Mouse (Mus musculus) CH12.LX (cell line): ENCODE measurements around the gene Jag2. TPM values are rescaled to one million over a fixed set of nuclear protein-coding genes. Genes with fewer than 3 reads are reported as not detected.

Experiments used
- DNase-seq: peaks from one replicate; pipeline ENCODE4 v3.0.0-alpha.2; 2013; ENCODE audit errors: extremely low read depth
- H3K27ac ChIP-seq: 2 replicates; pipeline ENCODE4 v1.5.1; 2012; ENCODE audit warnings: low read depth, mild to moderate bottlenecking, control low read depth, moderate library complexity; ENCODE audit not compliant: insufficient read depth
- H3K27me3 ChIP-seq: replicated peaks from 2 replicates; pipeline ENCODE3; 2012; ENCODE audit warnings: inconsistent platforms
- H3K36me3 ChIP-seq, 2 experiments: replicated peaks in 1 of 2; 2 replicates each; pipeline versions ENCODE3 to v1.6.1; 2012; ENCODE audit warnings: inconsistent platforms in 1 of 2, low read length in 1 of 2, mild to moderate bottlenecking in 1 of 2, mixed read lengths in 1 of 2, moderate library complexity in 1 of 2; ENCODE audit not compliant: control insufficient read depth in 1 of 2, insufficient read depth in 1 of 2
- H3K4me1 ChIP-seq, 2 experiments: 2 replicates each; pipeline ENCODE4 v1.6.1; 2012; ENCODE audit warnings: inconsistent platforms in 1 of 2, moderate library complexity in 1 of 2; ENCODE audit not compliant: insufficient read depth in 2 of 2, control insufficient read depth in 1 of 2
- H3K4me2 ChIP-seq: 2 replicates; pipeline ENCODE4 v1.6.1; 2012; ENCODE audit warnings: low read depth, mild to moderate bottlenecking, control low read depth; ENCODE audit not compliant: poor library complexity, insufficient read depth, severe bottlenecking
- H3K4me3 ChIP-seq, 3 experiments: fragments of 150-350 bp in 1 of 3; sonication (generic) in 1 of 3; replicated peaks in 1 of 3; 2 replicates each; pipeline versions ENCODE3 to v1.5.1; 2011 to 2012; ENCODE audit warnings: low read depth in 2 of 3, low read length in 2 of 3, mild to moderate bottlenecking in 2 of 3, moderate library complexity in 2 of 3, control low read depth in 1 of 3, improper control_type of control experiment in 1 of 3, inconsistent platforms in 1 of 3, mixed read lengths in 1 of 3; ENCODE audit not compliant: poor library complexity in 1 of 3
- H3K79me2 ChIP-seq: replicated peaks from 2 replicates; pipeline ENCODE4 v1.6.1; 2012; ENCODE audit warnings: mild to moderate bottlenecking, moderate library complexity; ENCODE audit not compliant: control insufficient read depth, poor library complexity, insufficient read depth, severe bottlenecking; ENCODE audit errors: extremely low read depth
- H3K9ac ChIP-seq: 2 replicates; pipeline ENCODE4 v1.6.1; 2012; ENCODE audit warnings: low read depth, mild to moderate bottlenecking, control low read depth, moderate library complexity; ENCODE audit not compliant: insufficient read depth
- H3K9me3 ChIP-seq: replicated peaks from 2 replicates; pipeline ENCODE3; 2012; ENCODE audit warnings: low read length, inconsistent platforms, mixed read lengths
- BHLHE40 ChIP-seq: IDR thresholded peaks from 2 replicates; pipeline ENCODE4 v1.6.1; 2011; ENCODE audit warnings: mild to moderate bottlenecking, low read depth, low read length, improper control_type of control experiment
- CHD2 ChIP-seq: IDR thresholded peaks from 2 replicates; pipeline ENCODE4 v1.6.1; 2011; ENCODE audit warnings: low read length, improper control_type of control experiment
- CTCF ChIP-seq, 2 experiments: IDR thresholded peaks in 1 of 2; conservative IDR thresholded peaks in 1 of 2; 2 replicates each; pipeline ENCODE4 v1.5.1; 2011 to 2012; ENCODE audit warnings: low read depth in 2 of 2, low read length in 2 of 2, improper control_type of control experiment in 1 of 2, inconsistent platforms in 1 of 2, mild to moderate bottlenecking in 1 of 2, moderate library complexity in 1 of 2
- ELF1 ChIP-seq: IDR thresholded peaks from 2 replicates; pipeline ENCODE4 v1.6.1; 2014; ENCODE audit warnings: low read depth, mild to moderate bottlenecking, inconsistent platforms, low read length, improper control_type of control experiment
- EP300 ChIP-seq: IDR thresholded peaks from 2 replicates; pipeline ENCODE4 v1.6.1; 2011; ENCODE audit warnings: low read length, improper control_type of control experiment
- ETS1 ChIP-seq: conservative IDR thresholded peaks from 2 replicates; pipeline ENCODE4 v1.6.1; 2012; ENCODE audit warnings: low read depth, mild to moderate bottlenecking, inconsistent platforms, low read length, improper control_type of control experiment, moderate library complexity
- IRF4 ChIP-seq: IDR thresholded peaks from 2 replicates; pipeline ENCODE4 v1.6.1; 2014; ENCODE audit warnings: low read depth, mild to moderate bottlenecking, inconsistent platforms, low read length, improper control_type of control experiment
- JUND ChIP-seq: conservative IDR thresholded peaks from 2 replicates; pipeline ENCODE4 v1.6.1; 2011; ENCODE audit warnings: low read depth, low read length, improper control_type of control experiment
- MAFK ChIP-seq: IDR thresholded peaks from 2 replicates; pipeline ENCODE4 v1.6.1; 2011; ENCODE audit warnings: low read length, improper control_type of control experiment; ENCODE audit not compliant: insufficient replicate concordance
- MAX ChIP-seq: IDR thresholded peaks from 2 replicates; pipeline ENCODE4 v1.6.1; 2011; ENCODE audit warnings: low read length, improper control_type of control experiment
- MAZ ChIP-seq: IDR thresholded peaks from 2 replicates; pipeline ENCODE4 v1.6.1; 2012; ENCODE audit warnings: low read depth, mild to moderate bottlenecking, inconsistent platforms, low read length, improper control_type of control experiment, moderate library complexity
- MEF2A ChIP-seq: IDR thresholded peaks from 2 replicates; pipeline ENCODE4 v1.6.1; 2014; ENCODE audit warnings: low read depth, mild to moderate bottlenecking, inconsistent platforms, low read length, improper control_type of control experiment, borderline replicate concordance
- MXI1 ChIP-seq: IDR thresholded peaks from 2 replicates; pipeline ENCODE4 v1.6.1; 2011; ENCODE audit warnings: mild to moderate bottlenecking, low read depth, low read length, improper control_type of control experiment
- MYC ChIP-seq: IDR thresholded peaks from 2 replicates; pipeline ENCODE4 v1.6.1; 2011; ENCODE audit warnings: low read depth, mild to moderate bottlenecking, improper control_type of control experiment, low read length
- NELFE ChIP-seq: IDR thresholded peaks from 2 replicates; pipeline ENCODE4 v1.6.1; 2011; ENCODE audit warnings: low read depth, low read length, improper control_type of control experiment
- RCOR1 ChIP-seq: conservative IDR thresholded peaks from 2 replicates; pipeline ENCODE4 v1.6.1; 2012; ENCODE audit warnings: low read depth, mild to moderate bottlenecking, inconsistent platforms, low read length, improper control_type of control experiment
- TCF12 ChIP-seq: IDR thresholded peaks from 2 replicates; pipeline ENCODE4 v1.6.1; 2014; ENCODE audit warnings: low read depth, mild to moderate bottlenecking, inconsistent platforms, low read length, improper control_type of control experiment
- ZKSCAN1 ChIP-seq: IDR thresholded peaks from 2 replicates; pipeline ENCODE4 v1.6.1; 2012; ENCODE audit warnings: low read depth, inconsistent platforms, low read length, improper control_type of control experiment, borderline replicate concordance
- ZMIZ1 ChIP-seq: IDR thresholded peaks from 2 replicates; pipeline ENCODE4 v1.6.1; 2012; ENCODE audit warnings: low read depth, mild to moderate bottlenecking, inconsistent platforms, low read length, improper control_type of control experiment
- dilution Hi-C: fragments of 300-500 bp; cut with MboI; formaldehyde crosslinking; loops from 2 replicates; pipeline ENCODE4 v1.14.3; 2020; ENCODE audit warnings: low sequenced_read_pairs; ENCODE audit not compliant: extremely low pct_unique_long_range_greater_than_20kb, extremely low pct_ligation_motif_present
- in situ Hi-C: fragments of 300-500 bp; cut with MboI; formaldehyde crosslinking; loops from 3 replicates; pipeline ENCODE4 v1.14.3; 2019; ENCODE audit warnings: low sequenced_read_pairs, low pct_ligation_motif_present, low pct_unique_long_range_greater_than_20kb, mixed read lengths
- polyA plus RNA-seq: library from polyadenylated mRNA; unstranded; fragments of >175 nt; gene quantifications from 2 replicates; pipeline ENCODE4 v1.2.1, GENCODE M21; 2012; ENCODE audit warnings: low read depth; ENCODE audit not compliant: insufficient read length
- total RNA-seq, 2 experiments: library from RNA; depleted of rRNA; stranded (reverse); fragments of 300-350 nt in 1 of 2; fragments of >200 nt in 1 of 2; gene quantifications; 2 replicates each; pipeline ENCODE4 v1.2.3; 2012 to 2014

The Jag2 gene
- total and polyA plus RNA-seq, 3 experiments: 0.34 to 7.6 (median 0.59) TPM

GRCm38 (mm10) chr12:112859930-112860329 is 69.6 kb downstream of the Jag2 start:
- Histone ChIP-seq H3K36me3 (peaks cover 29 to 55% of the 10 kb centered on the region in 2 experiments), H3K4me1 (peaks cover 27 to 53% of the 10 kb centered on the region in 2 experiments), H3K27ac (peak overlapping the region; percentile 74)

GRCm38 (mm10) chr12:112858581-112859336 is 70.8 kb downstream of the Jag2 start:
- peak overlapping the region; percentile 95 for H3K9ac ChIP-seq
- in situ Hi-C loops: loop anchor here (10.0 kb wide), 1 partner anchor 204 kb away; no protein-coding TSS in a partner anchor
- H3K9me3 ChIP-seq: no peaks in the 10 kb centered on the region
- peak overlapping the region; percentile 80 to 99 (median 94) for H3K4me3 ChIP-seq
- DNase-seq: no peak
- no peak for TF ChIP-seq NELFE
- TF ChIP-seq ZMIZ1: no peak
- no peak for TF ChIP-seq JUND
- no peak for TF ChIP-seq MAX
- no peak for TF ChIP-seq ZKSCAN1
- no peak for TF ChIP-seq CTCF (conservative IDR thresholded peaks at IDR 0.05 in 1 of 2, IDR thresholded peaks at IDR 0.05 in 1 of 2; ENCODE audit: low read depth in 2 of 2, low read length in 2 of 2)
- no peak for TF ChIP-seq RCOR1
- TF ChIP-seq MXI1: peak; percentile 37; the same call in 1 of the 2 replicates
- no peak for TF ChIP-seq IRF4
- peaks cover 40 to 60% of the 10 kb centered on the region in 2 experiments for H3K36me3 ChIP-seq
- no peaks in the 10 kb centered on the region for H3K27me3 ChIP-seq
- H3K79me2 ChIP-seq: peaks cover 67% of the 10 kb centered on the region
- dilution Hi-C loops: no loop called here
- H3K27ac ChIP-seq: peak overlapping the region; percentile 57
- H3K4me2 ChIP-seq: peak overlapping the region; percentile 73
- H3K4me1 ChIP-seq: peaks cover 23 to 48% of the 10 kb centered on the region in 2 experiments

More at GRCm38 (mm10) chr12:112859930-112860329, 69.6 kb downstream of the Jag2 start:
- H3K4me2 ChIP-seq: peak overlapping the region; percentile 73
- peak overlapping the region; percentile 95 for H3K9ac ChIP-seq
- H3K79me2 ChIP-seq: peaks cover 62% of the 10 kb centered on the region
- DNase-seq: peak; percentile 64
- H3K9me3 ChIP-seq: no peaks in the 10 kb centered on the region
- dilution Hi-C loops: no loop called here
- H3K27me3 ChIP-seq: no peaks in the 10 kb centered on the region
- TF ChIP-seq ELF1: no peak
- TF ChIP-seq CHD2: peak; percentile 79
- TF ChIP-seq EP300: peak; percentile 43; the same call in 1 of the 2 replicates
- no peak for TF ChIP-seq MAZ
- peak; percentile 62 for TF ChIP-seq JUND
- TF ChIP-seq TCF12: peak; percentile 51; the same call in 1 of the 2 replicates
- TF ChIP-seq MXI1: peak; percentile 76
- TF ChIP-seq ETS1: peak; percentile 52
- peak; percentile 15; the same call in 1 of the 2 replicates for TF ChIP-seq BHLHE40
- TF ChIP-seq MEF2A: no peak
- TF ChIP-seq MYC: peak; percentile 95
- peak; percentile 80 for TF ChIP-seq MAX
- TF ChIP-seq NELFE: no peak
- TF ChIP-seq CTCF (conservative IDR thresholded peaks at IDR 0.05 in 1 of 2, IDR thresholded peaks at IDR 0.05 in 1 of 2; ENCODE audit: low read depth in 2 of 2, low read length in 2 of 2): no peak
- TF ChIP-seq MAFK: 0 out of 2 replicates have a peak, but pooled peaks have one; percentile 5
- in situ Hi-C loops: loop anchor here (10.0 kb wide), 1 partner anchor 205 kb away; no protein-coding TSS in a partner anchor
- peak overlapping the region; percentile 80 to 99 (median 94) for H3K4me3 ChIP-seq

Other genes starting within 250 kb of the Jag2 start
- gene Cep170b, start 209.3 kb downstream of the Jag2 start, total RNA-seq (2012; rRNA removed): 30.6 and 39.1 TPM in 2 replicates
- gene Cep170b, start 209.3 kb downstream of the Jag2 start, total RNA-seq (2014; rRNA removed): 44.4 and 48.1 TPM in 2 replicates
- gene Cep170b, start 209.3 kb downstream of the Jag2 start, polyA plus RNA-seq: 44.4 and 63.1 TPM in 2 replicates
- gene Pld4, start 169.1 kb downstream of the Jag2 start, total RNA-seq (2012; rRNA removed): 149 and 155 TPM in 2 replicates
- 112 and 117 TPM in 2 replicates for gene Pld4, start 169.1 kb downstream of the Jag2 start, total RNA-seq (2014; rRNA removed)
- gene Pld4, start 169.1 kb downstream of the Jag2 start, polyA plus RNA-seq: 196 and 226 TPM in 2 replicates
- 16.2 and 27.7 TPM in 2 replicates for gene Ahnak2, start 127.1 kb downstream of the Jag2 start, total RNA-seq (2012; rRNA removed)
- 2.0 and 3.1 TPM in 2 replicates for gene Ahnak2, start 127.1 kb downstream of the Jag2 start, total RNA-seq (2014; rRNA removed)
- gene Ahnak2, start 127.1 kb downstream of the Jag2 start, polyA plus RNA-seq: 14.4 and 14.6 TPM in 2 replicates
- gene Clba1, start 120.8 kb downstream of the Jag2 start, total RNA-seq (2012; rRNA removed): 3.1 and 3.5 TPM in 2 replicates
- gene Clba1, start 120.8 kb downstream of the Jag2 start, total RNA-seq (2014; rRNA removed): 2.5 TPM in 2 replicates
- 3.0 and 3.5 TPM in 2 replicates for gene Clba1, start 120.8 kb downstream of the Jag2 start, polyA plus RNA-seq
- gene Cdca4, start 100.4 kb downstream of the Jag2 start, total RNA-seq (2012; rRNA removed): 78.0 and 90.6 TPM in 2 replicates
- 111 and 128 TPM in 2 replicates for gene Cdca4, start 100.4 kb downstream of the Jag2 start, total RNA-seq (2014; rRNA removed)
- 68.3 and 78.0 TPM in 2 replicates for gene Cdca4, start 100.4 kb downstream of the Jag2 start, polyA plus RNA-seq
- 31.1 and 44.7 TPM in 2 replicates for gene Gpr132, start 61.5 kb downstream of the Jag2 start, total RNA-seq (2012; rRNA removed)
- gene Gpr132, start 61.5 kb downstream of the Jag2 start, total RNA-seq (2014; rRNA removed): 19.4 and 24.4 TPM in 2 replicates
- 50.9 and 62.1 TPM in 2 replicates for gene Gpr132, start 61.5 kb downstream of the Jag2 start, polyA plus RNA-seq
- gene Nudt14, start 12.3 kb upstream of the Jag2 start, total RNA-seq (2012; rRNA removed): 15.9 and 23.9 TPM in 2 replicates
- gene Nudt14, start 12.3 kb upstream of the Jag2 start, total RNA-seq (2014; rRNA removed): 17.7 and 19.7 TPM in 2 replicates
- 20.0 and 20.7 TPM in 2 replicates for gene Nudt14, start 12.3 kb upstream of the Jag2 start, polyA plus RNA-seq
- gene Btbd6, start 46.7 kb upstream of the Jag2 start, total RNA-seq (2012; rRNA removed): 10.8 and 11.9 TPM in 2 replicates
- gene Btbd6, start 46.7 kb upstream of the Jag2 start, total RNA-seq (2014; rRNA removed): 4.3 and 5.6 TPM in 2 replicates
- 8.0 and 9.9 TPM in 2 replicates for gene Btbd6, start 46.7 kb upstream of the Jag2 start, polyA plus RNA-seq
- gene Brf1, start 70.9 kb upstream of the Jag2 start, total RNA-seq (2012; rRNA removed): 30.8 and 31.2 TPM in 2 replicates
- gene Brf1, start 70.9 kb upstream of the Jag2 start, total RNA-seq (2014; rRNA removed): 15.9 and 18.1 TPM in 2 replicates
- gene Brf1, start 70.9 kb upstream of the Jag2 start, polyA plus RNA-seq: 29.6 and 30.6 TPM in 2 replicates
- 6.5 and 7.1 TPM in 2 replicates for gene Pacs2, start 84.7 kb upstream of the Jag2 start, total RNA-seq (2012; rRNA removed)
- 2.4 and 3.1 TPM in 2 replicates for gene Pacs2, start 84.7 kb upstream of the Jag2 start, total RNA-seq (2014; rRNA removed)
- 7.0 and 8.2 TPM in 2 replicates for gene Pacs2, start 84.7 kb upstream of the Jag2 start, polyA plus RNA-seq
- gene Tex22, start 144.7 kb upstream of the Jag2 start, total RNA-seq (2012; rRNA removed): 0.21 and 0.55 TPM in 2 replicates
- gene Tex22, start 144.7 kb upstream of the Jag2 start, total RNA-seq (2014; rRNA removed): not detected in 2 replicates
- not detected in 2 replicates for gene Tex22, start 144.7 kb upstream of the Jag2 start, polyA plus RNA-seq
- gene Mta1, start 168.5 kb upstream of the Jag2 start, total RNA-seq (2012; rRNA removed): 29.5 and 39.4 TPM in 2 replicates
- 11.5 and 12.7 TPM in 2 replicates for gene Mta1, start 168.5 kb upstream of the Jag2 start, total RNA-seq (2014; rRNA removed)
- 68.6 and 76.7 TPM in 2 replicates for gene Mta1, start 168.5 kb upstream of the Jag2 start, polyA plus RNA-seq
- gene Crip2, start 210.5 kb upstream of the Jag2 start, total RNA-seq (2012; rRNA removed): 6.8 and 7.7 TPM in 2 replicates
- gene Crip2, start 210.5 kb upstream of the Jag2 start, total RNA-seq (2014; rRNA removed): 0.16 TPM in 1 of 2 replicates, not detected in the other
- 0.89 and 1.9 TPM in 2 replicates for gene Crip2, start 210.5 kb upstream of the Jag2 start, polyA plus RNA-seq
- gene Crip1, start 216.5 kb upstream of the Jag2 start, total RNA-seq (2012; rRNA removed): 61.5 and 77.2 TPM in 2 replicates
- 1.6 and 2.0 TPM in 2 replicates for gene Crip1, start 216.5 kb upstream of the Jag2 start, total RNA-seq (2014; rRNA removed)
- gene Crip1, start 216.5 kb upstream of the Jag2 start, polyA plus RNA-seq: 1.6 and 2.8 TPM in 2 replicates
- 14.0 and 16.2 TPM in 2 replicates for gene Tedc1, start 226.6 kb upstream of the Jag2 start, total RNA-seq (2012; rRNA removed)
- 5.4 and 6.4 TPM in 2 replicates for gene Tedc1, start 226.6 kb upstream of the Jag2 start, total RNA-seq (2014; rRNA removed)
- 9.0 and 9.8 TPM in 2 replicates for gene Tedc1, start 226.6 kb upstream of the Jag2 start, polyA plus RNA-seq